Mouse (Mus musculus) embryo, embryonic 11 days (tissue): ENCODE results near the gene Nat14.
"Not testable (repeated sequence)": the region's sequence is repeated elsewhere in the genome, so short reads cannot be mapped to it uniquely, and the experiment has no call there.

Source experiments
- DNase-seq: peaks from one replicate; pipeline ENCODE4 v3.0.0-alpha.2; 2015

The Nat14 gene

DNA sequence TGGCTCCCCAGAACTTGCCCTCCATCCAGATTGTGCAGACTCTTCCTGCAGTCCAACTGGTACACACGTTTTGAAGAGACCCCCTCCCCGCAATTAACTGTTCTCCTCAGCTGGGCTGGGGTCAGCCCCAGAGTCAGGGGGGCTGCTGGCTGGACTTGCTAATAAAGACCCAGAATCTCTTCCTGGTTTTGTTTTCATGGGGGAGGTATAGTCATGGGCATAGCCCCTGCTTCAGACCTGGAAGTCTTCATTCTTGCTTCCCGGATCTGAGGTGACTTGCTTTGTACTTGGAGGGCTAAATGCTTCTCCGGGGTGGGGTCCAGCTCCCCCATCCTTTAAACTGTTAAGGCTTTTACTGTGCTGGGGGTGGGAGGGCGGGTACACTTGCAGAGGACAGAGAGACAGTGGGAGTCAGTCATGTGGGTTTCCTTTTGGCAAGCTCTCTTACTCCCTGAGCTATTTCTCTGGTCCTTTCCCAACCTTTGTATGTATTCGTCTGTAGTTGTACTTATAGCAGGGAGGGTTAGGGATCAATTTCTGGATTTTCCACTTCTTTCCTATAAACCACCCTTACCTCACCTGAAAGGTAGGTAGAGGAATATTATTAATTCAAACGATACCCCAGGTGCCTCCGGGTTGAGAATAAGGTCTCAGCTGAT lies at the start of gene Nat14:
Gene Nat14 (plus strand): TSS at position 205 of the 659 bp plus-strand sequence.
- DNase-seq: no peak

DNA sequence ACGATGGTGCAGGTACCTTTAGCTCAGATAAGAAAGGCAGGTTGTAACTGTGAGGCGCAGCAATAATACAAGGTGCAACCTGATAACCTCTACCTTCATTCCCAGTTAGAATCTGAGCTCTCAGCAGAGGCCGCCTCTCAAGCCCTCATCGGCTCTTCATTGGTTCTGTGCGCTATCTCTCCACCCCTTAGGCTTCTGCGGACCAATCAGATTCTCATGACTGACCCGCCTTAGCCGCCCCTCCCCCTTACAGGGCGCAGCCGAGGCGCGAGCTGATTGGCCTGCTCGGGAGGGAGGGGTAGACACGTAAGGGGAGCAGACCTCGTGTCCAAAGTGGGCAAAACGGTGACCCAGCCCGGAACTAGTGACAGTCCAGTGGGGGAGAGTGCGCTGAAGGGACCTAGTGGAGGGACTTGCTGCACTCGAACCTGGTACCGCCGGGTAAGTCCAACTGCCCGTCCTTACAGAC lies 45.0 kb upstream of the Nat14 start, which contains the start of gene Isoc2a:
Gene Isoc2a (plus strand): TSS at position 401 of the 469 bp plus-strand sequence.
- peak; percentile 97 for DNase-seq

DNA sequence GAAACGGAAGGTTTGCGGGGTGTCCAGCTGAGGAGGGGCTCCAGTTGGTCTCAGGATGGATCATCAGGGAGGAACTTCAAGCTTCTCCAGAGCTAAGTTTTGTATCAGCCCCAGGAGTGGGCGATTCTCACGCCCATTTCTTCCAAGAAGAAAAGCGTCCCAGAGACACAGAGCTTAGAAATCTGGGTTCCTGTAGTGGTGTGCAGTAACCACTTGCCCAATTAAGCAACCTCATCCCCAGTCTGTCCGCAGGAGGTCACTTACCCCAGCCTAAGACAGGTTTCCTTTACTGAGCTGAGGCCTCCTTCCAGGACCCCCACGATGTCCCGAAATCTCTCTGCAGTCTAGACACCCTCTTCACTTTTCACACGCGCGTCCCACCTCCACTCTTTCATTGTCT lies 44.6 kb upstream of the Nat14 start:
- DNase-seq: no peak

DNA sequence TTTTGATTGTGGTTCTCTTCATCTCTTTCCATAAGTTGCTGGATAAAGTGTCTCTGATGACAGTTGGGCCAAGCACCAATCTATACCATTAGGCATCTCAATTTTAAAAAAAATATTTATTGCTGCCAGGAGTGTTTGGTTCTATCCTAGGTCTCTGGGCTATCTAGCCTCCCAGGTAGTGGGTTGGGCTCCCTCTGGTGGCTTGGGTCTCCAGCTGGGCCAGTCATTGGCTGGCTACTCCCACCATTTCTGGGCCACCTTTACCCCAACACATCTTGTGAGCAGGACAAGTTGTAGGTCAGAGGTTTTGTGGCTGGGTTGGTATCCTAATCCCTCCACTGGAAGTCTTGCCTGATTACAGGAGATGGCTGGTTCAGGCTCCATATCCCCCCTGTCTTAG lies 43.6 kb upstream of the Nat14 start:
- DNase-seq: no peak

DNA sequence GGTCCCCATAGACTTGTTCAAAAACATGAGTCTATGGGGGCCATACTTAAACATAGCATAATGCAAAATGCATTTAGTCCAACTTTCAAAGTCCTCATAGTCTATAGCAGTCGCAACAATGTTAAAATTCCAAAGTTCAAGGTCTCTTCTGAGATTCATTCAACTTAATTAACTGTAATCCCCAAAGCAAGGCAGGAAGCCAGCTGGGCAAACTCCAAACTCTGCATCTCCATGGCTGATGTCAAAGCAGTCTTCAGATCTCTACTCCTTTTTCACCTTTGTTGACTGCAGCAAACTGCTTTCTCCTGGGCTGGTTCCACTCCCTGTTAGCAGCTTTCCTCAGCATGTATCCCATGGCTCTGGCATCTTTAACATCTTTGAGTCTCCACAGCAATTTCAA lies 42.8 kb upstream of the Nat14 start:
- DNase-seq: not testable (repeated sequence)

DNA sequence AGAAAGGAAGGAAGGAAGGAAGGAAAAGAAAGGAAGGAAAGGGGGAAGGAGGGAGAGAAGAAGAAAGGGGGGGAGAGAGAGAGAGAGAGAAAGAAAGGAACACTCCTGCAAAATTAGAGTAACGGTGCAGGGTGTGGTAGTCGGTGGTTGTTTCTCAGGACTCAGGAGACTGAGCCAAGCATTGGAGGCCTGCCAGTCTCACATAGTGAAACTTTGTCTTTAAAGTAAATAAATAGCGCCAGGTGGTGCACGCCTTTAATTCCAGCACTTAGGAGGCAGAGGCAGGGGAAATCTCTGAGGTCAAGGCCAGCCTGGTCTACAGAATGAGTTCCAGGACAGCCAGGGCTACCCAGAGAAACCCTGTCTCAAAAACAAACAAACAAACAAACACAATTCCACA lies 35.1 kb upstream of the Nat14 start:
- no peak for DNase-seq

DNA sequence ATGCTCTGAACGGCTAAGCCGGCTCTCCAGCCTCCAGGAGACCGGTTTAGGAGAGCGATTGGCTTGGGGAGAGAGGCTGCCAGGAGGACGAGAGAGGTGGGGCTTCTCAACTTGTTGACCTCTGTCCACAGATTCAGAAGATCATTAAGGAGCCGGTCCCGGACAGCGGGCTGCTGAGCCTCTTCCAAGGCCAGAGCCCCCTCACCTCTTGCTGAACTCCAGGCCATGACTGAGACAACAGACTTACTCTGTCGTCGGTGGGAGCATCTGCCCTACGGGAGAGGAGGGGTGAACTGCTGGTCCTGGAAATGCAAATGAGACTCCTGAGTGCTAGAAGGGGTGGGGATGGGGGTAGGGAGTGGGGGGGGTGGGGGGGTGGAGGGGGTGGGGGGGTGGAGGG lies 26.6 kb upstream of the Nat14 start:
- no peak for DNase-seq

DNA sequence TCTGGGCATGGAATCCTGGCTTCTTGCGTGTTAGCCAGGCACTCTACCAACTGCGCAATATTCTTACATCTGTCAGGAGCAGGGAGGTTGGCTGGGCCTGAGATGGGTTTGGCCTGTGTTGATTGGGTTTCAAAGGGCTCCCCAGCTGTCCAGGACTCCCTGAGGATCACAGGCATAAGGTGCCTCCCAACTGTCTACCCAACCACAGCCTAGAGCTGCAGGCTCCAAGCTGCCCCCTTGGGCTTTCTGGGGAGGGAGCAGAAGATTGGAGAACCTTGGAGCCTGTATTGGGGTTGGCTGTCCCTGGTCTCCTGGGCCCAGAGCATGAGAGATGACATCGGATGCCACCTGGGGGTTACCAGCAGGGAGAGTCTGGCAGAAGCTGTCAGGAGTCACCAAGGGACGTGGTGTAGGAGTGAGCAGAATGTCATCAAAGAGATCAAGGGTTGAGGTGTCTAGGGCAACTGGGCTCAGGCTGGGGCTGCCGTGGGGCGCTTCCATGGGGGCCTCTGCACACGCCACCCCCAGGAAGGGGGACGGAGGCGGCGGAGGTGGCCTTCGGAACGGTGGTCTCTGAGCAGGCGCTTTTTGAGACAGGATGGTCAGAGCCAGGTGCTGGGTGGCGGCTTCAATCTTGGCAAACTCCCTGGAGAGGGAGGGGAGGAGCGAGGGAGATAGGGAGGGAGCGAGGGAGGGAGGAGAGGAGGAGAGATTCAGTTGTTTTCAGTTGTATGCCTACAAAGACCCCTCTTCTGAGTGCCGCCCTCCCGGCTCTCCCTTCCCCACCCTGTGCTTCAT lies 22.8 kb upstream of the Nat14 start:
- no peak for DNase-seq

DNA sequence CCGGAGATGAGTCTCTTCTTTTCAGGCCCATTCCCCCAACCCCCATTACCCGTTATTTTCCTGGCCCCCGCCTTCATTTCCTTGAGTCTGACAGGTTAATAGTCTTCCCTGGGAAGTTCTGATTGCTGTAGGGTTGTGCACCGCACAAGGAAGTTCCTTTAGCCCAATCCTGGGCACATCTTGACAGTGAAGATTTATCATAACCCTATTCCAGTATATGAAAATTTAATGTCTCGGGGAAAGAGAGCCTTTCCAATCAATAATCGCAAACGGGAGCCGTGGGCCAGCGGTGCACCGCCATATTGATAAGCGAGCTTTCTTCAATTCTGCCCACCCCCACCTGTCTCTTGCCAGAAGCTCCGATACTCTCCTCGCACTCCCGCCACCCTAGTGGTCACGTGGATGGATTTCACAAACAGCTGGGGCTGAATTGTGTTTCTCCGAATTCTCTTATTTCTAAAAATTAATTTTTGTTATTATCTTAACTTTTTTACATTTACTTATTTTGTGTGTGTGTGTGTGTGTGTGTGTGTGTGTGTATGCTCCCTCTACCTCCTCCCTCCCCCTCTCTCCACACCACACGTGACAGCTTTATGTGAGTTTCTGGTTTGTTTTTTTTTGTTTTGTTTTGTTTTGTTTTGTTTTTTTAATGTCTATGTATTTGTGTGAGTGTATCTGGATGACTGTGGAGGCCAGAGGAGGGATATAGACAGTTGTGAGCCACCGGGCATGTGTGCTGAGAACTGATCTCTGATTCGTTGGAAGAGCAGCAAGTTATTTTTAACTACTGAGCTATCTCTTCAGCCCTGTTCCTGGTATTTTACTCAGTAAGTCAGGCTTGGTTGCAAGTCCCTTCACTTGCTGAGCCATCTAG lies 21.9 kb upstream of the Nat14 start:
- peak; percentile 49 for DNase-seq

DNA sequence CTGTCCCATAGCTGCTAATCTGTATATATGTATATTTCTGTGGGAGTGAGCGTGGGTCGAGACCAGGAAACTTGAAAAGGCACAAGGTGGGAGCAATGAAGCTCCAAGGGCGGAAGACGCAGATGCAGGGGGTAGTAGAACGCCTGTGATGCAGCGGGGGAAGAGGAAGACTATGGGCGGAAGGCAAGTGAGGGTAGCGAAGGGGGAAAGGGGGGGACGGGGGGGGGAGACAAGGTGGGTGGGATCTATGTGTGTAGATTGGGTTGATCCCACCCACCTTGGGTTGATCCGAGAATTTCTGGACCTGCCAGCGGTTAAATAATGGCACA lies 21.3 kb upstream of the Nat14 start:
- DNase-seq: no peak

DNA sequence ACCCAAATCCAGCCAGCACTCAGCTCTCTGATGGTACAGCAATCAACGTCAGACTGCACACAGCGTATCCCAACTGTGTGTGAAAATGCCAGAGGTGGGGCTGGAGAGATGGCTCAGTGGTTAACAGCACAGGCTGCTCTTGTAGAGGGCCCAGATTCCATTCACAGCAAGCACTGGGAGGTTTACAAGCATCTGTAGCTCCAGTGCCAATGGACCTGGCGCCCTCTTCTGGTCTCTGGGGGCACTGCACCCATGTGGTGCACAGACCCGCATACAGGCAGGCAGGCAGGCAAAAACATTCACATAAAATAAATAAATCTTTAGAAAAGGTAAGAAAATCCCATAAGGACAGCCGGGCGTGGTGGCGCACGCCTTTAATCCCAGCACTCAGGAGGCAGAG lies 20.7 kb upstream of the Nat14 start:
- no peak for DNase-seq

DNA sequence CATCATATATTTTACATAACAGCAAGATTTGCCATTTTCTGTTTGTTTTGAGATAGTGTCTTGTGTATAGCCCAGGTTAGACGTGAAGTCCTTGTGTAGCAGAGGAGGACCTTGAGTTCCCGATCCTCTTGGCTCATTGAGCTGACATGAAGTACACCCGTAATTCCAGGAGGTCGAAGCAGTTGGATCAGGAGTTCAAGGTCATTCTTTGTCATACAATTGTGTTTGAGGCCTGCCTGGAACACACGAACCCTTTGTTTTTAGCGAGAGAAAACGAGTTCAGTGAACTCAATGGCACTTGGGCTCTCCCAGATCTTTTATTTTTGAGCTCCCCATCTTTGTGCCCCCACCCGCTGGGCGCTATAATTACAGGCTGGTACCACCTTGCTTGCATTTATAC lies 19.4 kb upstream of the Nat14 start:
- DNase-seq: no peak

DNA sequence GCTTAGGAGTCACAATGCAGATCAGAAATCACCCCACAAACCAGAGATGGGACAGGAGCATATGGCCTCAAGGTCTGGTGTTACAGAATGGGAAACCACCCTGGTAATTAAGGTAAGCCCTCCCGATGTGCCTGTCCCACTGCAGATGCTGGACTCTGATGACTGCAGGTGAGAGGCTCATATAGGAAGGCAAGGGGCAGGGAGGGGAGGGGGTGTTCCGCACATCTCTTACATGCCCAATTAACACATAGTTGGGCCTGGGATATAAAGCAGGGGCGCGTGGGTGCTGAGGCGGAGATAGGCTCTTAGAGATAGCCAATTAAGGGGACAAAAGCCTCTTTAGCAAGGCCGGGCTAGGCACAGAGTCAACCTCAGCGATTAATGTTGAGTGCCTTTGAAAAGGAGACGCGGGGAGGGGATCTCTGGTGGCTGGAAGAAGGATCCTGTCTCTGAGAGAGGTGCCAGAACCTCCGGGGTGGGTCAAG lies 15.3 kb upstream of the Nat14 start, which contains the start of gene Gm36210:
Gene Gm36210 (minus strand): TSS at position 51 of the 485 bp plus-strand sequence.
- DNase-seq: no peak

DNA sequence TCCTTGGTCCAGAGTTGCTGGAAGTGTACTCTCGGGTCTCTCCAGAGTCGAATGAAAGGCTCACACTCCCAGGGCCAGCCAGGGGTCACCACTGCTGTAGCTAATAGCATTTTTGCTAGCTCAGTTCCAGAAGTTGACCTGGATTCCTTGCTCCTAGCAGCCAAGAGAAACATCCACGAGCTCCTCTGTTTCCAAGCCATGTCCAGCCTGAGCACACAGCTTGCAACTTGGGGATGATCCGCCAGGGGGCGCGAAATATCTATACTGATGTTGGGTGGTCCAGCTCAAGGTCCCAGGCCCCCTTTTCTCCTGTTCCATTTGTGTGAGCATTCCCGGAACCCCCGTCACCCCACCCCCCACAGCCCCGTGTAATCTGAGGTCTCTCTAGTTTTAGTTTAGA lies 10.3 kb upstream of the Nat14 start:
- DNase-seq: peak; percentile 80

DNA sequence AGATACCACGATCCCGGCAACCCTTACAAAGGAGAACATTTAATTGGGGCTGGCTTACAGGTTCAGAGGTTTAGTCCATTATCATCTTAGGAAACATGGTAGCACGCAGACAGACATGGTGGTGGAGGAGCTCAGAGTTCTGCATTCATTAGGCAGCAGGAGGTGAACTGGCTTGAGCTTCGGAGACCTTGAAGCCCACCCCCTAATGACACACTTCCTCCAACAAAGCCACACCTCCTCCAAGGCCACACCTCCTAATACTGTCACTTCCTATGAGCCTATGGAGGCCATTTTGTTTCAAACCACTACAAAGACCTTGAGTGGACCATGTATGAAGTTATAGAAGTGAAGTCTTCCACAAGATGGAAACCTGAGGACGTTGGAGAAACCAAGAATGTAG lies 9.6 kb upstream of the Nat14 start:
- no peak for DNase-seq

DNA sequence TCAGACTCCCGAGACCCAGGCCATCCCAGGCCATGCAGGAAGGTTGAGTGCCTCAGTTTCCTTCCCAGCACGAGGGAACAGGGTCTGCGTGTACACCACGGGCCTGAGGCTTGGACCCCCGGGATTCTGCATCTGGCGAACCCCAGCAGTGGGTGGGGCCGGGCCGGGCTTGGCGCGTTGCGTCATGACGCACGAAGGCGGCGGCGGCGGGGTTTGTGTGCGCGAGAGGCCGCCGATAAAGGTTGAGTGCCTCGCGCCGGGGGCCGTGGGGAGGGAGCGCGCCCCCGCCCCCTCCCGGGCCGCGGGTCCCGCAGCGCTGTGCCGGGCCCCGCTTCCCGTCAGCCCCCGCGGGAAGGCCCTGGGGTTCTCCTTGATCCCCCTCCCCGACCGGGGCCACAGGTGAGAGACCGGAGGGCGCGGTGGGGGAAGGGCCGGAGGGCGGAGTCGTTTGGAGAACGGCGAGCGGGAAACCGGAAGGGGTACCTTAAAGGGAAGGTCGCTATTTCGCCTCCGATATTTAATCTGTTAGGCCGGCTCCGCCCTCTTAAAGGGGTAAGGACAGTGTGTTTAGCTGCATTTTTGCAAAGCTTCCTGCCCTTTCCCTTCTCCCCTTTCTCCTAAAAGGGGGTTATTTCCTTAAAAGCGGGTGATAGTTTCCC lies 6.7 kb upstream of the Nat14 start, which contains the start of gene Zfp628:
Gene Zfp628 (plus strand): TSS at position 211 of the 659 bp plus-strand sequence.
- DNase-seq: peak; percentile 96

DNA sequence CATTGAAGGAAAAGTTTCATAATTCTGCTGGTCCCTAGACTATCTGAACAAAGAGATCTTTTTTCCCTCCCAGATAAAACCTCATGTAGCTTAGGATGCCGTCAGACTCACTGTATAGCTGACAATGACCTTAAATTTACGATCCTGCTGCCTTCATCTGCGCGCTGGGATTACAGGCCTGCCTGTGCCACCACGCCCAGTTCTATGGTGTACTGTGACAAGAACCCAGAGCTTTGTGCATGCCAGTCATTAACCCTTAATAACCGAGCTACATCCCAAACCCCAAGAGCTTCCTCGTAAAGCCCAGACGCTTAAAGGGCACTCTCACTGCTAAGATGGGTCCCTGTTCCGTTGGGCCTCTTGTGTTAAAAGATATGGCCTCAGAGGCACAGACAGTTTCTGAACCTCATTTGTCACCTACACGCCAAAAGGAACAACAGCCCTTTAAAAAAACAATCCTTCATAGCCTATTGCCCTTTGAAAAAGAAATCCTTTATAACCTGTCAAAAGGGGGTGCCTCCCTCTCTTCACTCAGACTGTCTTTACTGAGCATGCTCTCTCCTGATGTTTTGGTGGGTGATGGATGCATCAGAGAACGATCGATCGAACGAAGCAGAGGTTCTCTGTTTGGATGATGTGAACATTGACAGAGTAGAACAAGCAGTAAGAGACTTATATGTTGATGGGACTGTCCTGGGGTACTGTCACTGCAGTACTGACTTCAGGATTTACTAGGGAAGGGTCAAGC lies 6.0 kb upstream of the Nat14 start:
- peak; percentile 57 for DNase-seq

DNA sequence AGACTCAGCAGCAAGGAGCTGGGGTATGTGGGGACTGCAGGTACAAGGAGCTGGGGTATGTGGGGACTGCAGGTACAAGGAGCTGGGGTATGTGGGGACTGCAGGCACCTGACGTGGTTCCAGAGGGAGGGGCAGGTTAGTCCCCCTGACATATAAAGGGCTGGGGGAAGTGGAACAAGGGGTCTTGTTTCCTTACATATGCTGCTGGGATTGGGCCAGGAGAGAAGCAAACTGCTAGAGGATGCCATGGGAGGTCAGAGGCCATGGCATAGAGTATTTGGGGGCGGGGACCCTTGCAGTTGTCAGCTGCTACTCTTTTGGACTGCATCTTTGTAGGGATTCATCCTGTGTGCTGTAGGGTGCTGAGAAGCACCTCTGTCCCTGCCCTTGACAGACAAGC lies 4.3 kb upstream of the Nat14 start:
- no peak for DNase-seq

DNA sequence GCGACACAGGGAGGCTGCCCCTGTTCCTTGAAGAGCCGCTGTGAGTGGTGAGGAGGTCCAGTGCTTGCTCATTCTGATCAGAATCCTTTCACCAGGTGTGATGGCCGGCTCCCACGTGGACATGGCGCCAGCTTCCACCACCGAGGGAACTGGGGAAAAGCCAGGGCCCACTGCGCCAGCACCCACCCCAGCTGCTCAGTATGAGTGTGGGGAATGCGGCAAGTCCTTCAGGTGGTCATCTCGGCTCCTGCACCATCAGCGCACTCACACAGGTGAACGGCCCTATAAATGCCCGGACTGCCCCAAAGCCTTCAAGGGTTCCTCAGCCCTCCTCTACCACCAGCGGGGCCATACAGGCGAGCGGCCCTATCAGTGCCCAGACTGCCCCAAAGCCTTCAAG lies 3.1 kb upstream of the Nat14 start:
- DNase-seq: no peak

DNA sequence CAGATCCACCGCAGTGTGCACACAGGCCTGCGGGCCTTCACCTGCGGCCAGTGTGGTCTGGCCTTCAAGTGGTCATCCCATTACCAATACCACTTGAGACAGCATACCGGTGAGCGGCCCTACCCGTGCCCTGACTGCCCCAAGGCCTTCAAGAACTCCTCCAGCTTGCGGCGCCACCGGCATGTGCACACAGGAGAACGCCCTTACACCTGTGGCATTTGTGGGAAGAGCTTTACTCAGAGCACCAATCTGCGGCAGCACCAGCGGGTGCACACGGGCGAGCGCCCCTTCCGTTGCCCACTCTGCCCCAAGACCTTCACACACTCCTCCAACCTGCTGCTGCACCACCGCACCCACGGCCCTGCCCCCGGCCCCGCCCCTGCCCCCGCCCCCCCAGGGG lies 2.7 kb upstream of the Nat14 start:
- no peak for DNase-seq

DNA sequence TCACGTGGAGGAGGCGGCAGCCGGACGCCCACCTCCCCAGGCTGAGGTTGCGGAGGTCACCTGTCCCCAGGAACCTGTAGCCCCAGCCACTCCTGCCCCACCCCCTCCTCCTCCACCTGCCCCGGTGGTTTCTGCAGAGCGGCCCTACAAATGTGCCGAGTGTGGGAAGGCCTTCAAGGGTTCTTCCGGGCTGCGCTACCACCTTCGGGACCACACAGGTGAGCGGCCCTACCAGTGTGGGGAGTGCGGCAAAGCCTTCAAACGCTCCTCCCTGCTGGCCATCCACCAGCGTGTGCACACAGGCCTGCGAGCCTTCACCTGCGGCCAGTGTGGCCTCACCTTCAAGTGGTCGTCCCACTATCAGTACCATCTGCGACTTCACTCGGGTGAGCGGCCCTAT lies 1.9 kb upstream of the Nat14 start:
- no peak for DNase-seq

DNA sequence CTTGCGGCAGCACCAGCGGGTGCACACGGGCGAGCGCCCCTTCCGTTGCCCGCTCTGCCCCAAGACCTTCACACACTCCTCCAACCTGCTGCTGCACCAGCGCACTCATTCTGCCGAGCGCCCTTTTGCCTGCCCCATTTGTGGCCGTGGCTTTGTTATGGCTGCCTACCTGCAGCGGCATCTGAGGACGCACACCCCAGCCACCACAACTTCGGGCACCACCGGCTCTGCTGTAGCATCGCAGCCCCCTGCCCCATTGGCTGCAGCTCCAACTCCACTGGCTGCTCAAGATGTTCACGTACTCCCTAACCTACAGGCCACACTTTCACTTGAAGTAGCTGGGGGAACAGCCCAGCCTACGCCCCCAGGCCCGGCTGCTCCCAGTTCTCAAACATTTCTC lies 1.3 kb upstream of the Nat14 start:
- no peak for DNase-seq
